Mouse (Mus musculus) forebrain, embryonic 16.5 days (tissue): Measurements from ENCODE around the gene Il21r. TPM values are rescaled to one million over a fixed set of nuclear protein-coding genes. Genes with fewer than 3 reads are reported as not detected.

Experiments
- ATAC-seq: fragments of 200-750 bp; cut with Nextera tagmentation; 2 replicates; pipeline ENCODE4 v1.8.0; 2017; ENCODE audit warnings: mild to moderate bottlenecking, moderate library complexity
- H3K27ac ChIP-seq: fragments of 300-500 bp; sonication (generic); 2 replicates; pipeline ENCODE4 v1.5.1; 2014; ENCODE audit warnings: low read length, control low read depth
- H3K27me3 ChIP-seq: fragments of 300-500 bp; sonication (generic); replicated peaks from 2 replicates; pipeline ENCODE4 v1.6.1; 2014; ENCODE audit warnings: low read length; ENCODE audit not compliant: control insufficient read depth, insufficient read depth
- H3K36me3 ChIP-seq: fragments of 300-500 bp; sonication (generic); 2 replicates; pipeline ENCODE4 v1.6.1; 2014; ENCODE audit not compliant: control insufficient read depth, insufficient read depth
- H3K4me1 ChIP-seq: fragments of 300-500 bp; sonication (generic); replicated peaks from 2 replicates; pipeline ENCODE4 v1.6.1; 2014; ENCODE audit warnings: low read length; ENCODE audit not compliant: control insufficient read depth, insufficient read depth
- H3K4me2 ChIP-seq: fragments of 300-500 bp; sonication (generic); 2 replicates; pipeline ENCODE4 v1.6.1; 2014; ENCODE audit warnings: mild to moderate bottlenecking, low read length, control low read depth
- H3K4me3 ChIP-seq: fragments of 300-500 bp; sonication (generic); replicated peaks from 2 replicates; pipeline ENCODE4 v1.5.1; 2014; ENCODE audit warnings: mild to moderate bottlenecking, low read length, control low read depth
- H3K9ac ChIP-seq: fragments of 300-500 bp; sonication (generic); replicated peaks from 2 replicates; pipeline ENCODE4 v1.6.1; 2014; ENCODE audit warnings: low read depth, low read length, control low read depth
- H3K9me3 ChIP-seq: fragments of 300-500 bp; sonication (generic); 2 replicates; pipeline ENCODE4 v1.6.1; 2016; ENCODE audit warnings: low read length; ENCODE audit not compliant: control insufficient read depth
- WGBS: fragments of 180-500 bp; shearing (Covaris S2); extraction: QIAGEN DNeasy Blood & Tissue Kit; methylation state at CpG from one replicate; pipeline ENCODE4 v1.1.7; 2014; 5-methylcytosine and 5-hydroxymethylcytosine counted together
- polyA plus RNA-seq: library from polyadenylated mRNA; unstranded; fragments of >200 nt; fragmentation: Nextera tagmentation; extraction: Ambion mirVana; gene quantifications from 2 replicates; pipeline ENCODE4 v1.2.1, GENCODE M21; 2015

Il21r gene
- polyA plus RNA-seq, 1 experiment from 2014 or later: 0.37 TPM

DNA sequence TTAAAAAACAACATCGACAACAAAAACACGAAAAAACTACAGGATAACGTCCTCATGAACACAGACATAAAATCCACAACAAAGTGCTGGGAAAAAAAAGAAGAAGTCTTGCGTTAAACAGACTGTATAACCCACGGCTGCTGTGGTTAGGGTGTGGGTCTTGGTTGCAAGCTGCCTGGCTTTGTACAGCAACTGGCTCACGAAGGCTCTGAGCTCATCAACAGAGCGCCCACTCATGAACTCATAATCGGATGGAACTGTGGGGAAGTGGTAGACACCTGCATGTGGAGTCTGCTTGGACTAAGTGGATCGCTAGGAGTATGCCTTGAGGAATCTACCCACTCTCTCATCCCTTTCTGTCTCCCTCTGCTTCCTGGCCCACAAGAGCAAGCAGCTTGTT, 6.1 kb upstream of the Il21r start:
- H3K9ac ChIP-seq: no peak overlapping the region
- H3K27me3 ChIP-seq: no peaks in the 10 kb centered on the region
- 88% methylated on average over 9 of the region's 9 CpGs for WGBS
- no peak overlapping the region for H3K27ac ChIP-seq
- H3K4me1 ChIP-seq: no peaks in the 10 kb centered on the region
- H3K9me3 ChIP-seq: no peaks in the 10 kb centered on the region
- H3K36me3 ChIP-seq: no peaks in the 10 kb centered on the region
- ATAC-seq: no peak
- no peak overlapping the region for H3K4me3 ChIP-seq
- no peak overlapping the region for H3K4me2 ChIP-seq

GRCm38 (mm10) chr7:125597516-125598347, 5.5 kb upstream of the Il21r start:
- H3K4me2 ChIP-seq: no peak overlapping the region

DNA sequence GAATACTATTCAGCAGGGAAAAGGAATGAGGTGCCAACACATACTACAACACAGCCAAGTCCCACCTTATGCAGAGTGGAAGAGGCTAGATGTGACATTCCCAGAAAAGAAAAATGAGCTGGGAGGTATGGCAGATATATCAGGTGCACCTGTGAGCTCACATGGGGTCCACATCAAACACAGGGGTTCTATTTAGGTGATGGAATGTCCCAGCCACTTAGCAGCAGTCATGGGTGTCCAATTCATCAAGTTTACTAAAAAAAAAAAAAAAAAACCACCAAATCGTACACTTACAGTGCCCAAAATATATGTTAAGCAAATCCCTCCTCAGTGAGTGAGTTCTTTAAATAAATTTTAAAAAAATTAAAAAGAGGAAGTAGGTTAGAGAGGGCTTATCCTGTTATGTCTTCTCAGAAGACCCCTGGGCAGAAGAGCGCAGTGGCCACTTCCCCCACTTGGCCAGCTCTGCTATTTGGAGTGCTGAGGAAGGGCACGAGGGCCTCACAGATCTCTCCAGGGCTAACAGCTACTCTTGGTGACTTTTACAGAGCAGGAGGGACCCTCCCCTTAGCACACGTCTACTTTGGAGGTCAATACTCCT, 3.8 kb upstream of the Il21r start:
- Histone ChIP-seq H3K27ac (no peak overlapping the region), H3K4me1 (no peaks in the 10 kb centered on the region), H3K4me3 (no peak overlapping the region), H3K4me2 (no peak overlapping the region), H3K27me3 (no peaks in the 10 kb centered on the region), H3K9me3 (no peaks in the 10 kb centered on the region), H3K9ac (no peak overlapping the region), H3K36me3 (no peaks in the 10 kb centered on the region)
- ATAC-seq: no peak
- 81% methylated on average over 4 of the region's 4 CpGs for WGBS

More at GRCm38 (mm10) chr7:125597516-125598347, 5.5 kb upstream of the Il21r start:
- Histone ChIP-seq H3K4me3 (no peak overlapping the region), H3K9me3 (no peaks in the 10 kb centered on the region), H3K9ac (no peak overlapping the region), H3K27ac (no peak overlapping the region), H3K36me3 (no peaks in the 10 kb centered on the region), H3K4me1 (no peaks in the 10 kb centered on the region), H3K27me3 (no peaks in the 10 kb centered on the region)
- no peak for ATAC-seq
- 81% methylated on average over 11 of the region's 11 CpGs for WGBS

- 76% methylated on average over 10 of the region's 10 CpGs for WGBS
- Histone ChIP-seq H3K9me3 (no peaks in the 10 kb centered on the region), H3K36me3 (no peaks in the 10 kb centered on the region), H3K27me3 (no peaks in the 10 kb centered on the region), H3K9ac (no peak overlapping the region), H3K4me3 (no peak overlapping the region), H3K27ac (no peak overlapping the region), H3K4me1 (no peaks in the 10 kb centered on the region), H3K4me2 (no peak overlapping the region)
- ATAC-seq: no peak
These were observed 3.1 kb upstream of the Il21r start for GRCm38 (mm10) chr7:125600136-125600535.

DNA sequence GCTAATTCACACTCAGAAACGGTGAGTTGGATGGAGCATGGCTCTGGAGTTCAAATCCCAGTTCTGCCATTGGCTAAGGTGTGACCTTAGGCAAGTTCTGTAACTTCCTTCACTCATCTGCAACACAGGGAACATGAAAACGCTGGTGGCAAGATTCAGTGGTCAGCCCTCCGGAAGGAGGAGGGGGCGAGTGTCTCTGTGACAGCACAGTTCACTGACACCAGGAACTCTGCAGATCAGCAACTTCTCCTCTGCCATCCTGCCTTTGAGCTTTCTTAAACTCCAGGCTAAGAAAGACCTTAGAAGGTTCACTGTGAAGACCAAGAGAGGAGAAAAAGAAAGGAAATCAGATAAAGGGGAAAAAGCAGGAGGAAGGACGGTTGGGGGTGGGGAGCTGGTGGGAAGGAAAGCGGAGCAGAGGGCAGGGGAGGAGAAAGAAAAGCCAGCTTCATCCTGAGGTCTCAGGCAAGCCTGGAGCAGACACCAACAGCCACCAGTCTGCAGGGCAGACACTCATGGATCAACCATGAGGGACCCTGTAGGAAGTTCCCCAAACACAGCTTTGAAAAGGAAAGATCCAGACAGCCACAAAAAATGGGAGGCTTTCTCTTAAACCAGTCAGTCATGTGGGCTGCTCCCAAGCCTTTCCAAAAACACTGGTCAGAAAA, 2.5 kb upstream of the Il21r start:
- Histone ChIP-seq H3K9ac (no peak overlapping the region), H3K4me3 (no peak overlapping the region), H3K4me2 (no peak overlapping the region), H3K9me3 (no peaks in the 10 kb centered on the region), H3K27me3 (no peaks in the 10 kb centered on the region), H3K4me1 (no peaks in the 10 kb centered on the region), H3K36me3 (no peaks in the 10 kb centered on the region), H3K27ac (no peak overlapping the region)
- 52% methylated on average over 6 of the region's 6 CpGs for WGBS
- ATAC-seq: no peak

DNA sequence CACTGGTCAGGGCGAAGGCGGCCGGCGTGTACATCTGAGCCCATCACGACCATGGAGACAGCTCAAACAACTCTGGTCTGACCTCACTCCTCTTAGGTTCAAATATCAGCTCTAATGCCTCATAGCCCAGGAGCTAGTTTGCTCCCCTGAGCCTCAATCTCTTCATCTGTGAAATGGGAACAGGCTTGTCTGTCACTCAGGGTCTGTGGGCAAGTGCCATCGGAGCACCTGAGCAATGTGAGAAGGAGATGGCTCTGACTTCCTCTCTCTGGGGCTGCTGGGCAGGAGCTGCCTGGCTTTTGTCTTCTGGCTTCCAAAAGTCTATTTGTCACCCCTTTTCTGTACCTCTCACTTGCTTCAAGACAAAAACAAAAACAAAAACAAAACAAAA, 2.0 kb upstream of the Il21r start:
- WGBS: 85% methylated on average over 6 of the region's 6 CpGs
- H3K4me2 ChIP-seq: no peak overlapping the region
- no peak overlapping the region for H3K9ac ChIP-seq
- ATAC-seq: no peak
- no peaks in the 10 kb centered on the region for H3K4me1 ChIP-seq
- H3K36me3 ChIP-seq: no peaks in the 10 kb centered on the region
- H3K4me3 ChIP-seq: no peak overlapping the region
- no peaks in the 10 kb centered on the region for H3K27me3 ChIP-seq
- no peaks in the 10 kb centered on the region for H3K9me3 ChIP-seq
- H3K27ac ChIP-seq: no peak overlapping the region

DNA sequence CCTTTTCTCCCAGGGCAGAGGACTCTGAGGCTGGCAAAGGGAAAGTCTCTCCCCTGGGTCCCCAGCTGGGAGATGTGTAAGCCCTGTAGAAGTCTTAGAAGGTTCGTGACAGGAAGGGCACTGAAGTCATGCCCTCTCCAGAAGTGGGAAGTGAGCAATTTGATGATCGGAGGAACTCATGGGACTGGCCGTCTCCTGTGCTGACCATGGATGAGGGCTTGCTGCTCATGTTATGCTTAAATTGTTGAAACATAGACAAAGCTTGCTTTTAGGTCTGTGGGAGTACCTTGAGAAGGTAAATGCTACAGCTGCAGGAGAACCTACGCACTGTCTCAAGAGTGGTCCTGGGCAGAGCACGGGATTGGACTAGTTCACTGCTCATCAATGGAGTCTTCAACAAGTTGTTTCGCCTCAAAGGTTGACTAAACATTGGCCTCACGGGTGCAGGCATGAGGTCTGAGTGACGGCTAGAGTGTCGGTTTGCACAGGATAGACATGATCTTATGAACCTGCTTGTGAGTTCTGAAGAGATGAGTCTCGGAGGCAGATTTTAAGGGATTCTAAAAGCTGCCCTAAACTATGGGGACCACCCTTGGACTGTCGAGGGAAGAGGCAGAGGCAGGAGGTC, 1.3 kb upstream of the Il21r start:
- no peak overlapping the region for H3K4me2 ChIP-seq
- WGBS: 79% methylated on average over 11 of the region's 11 CpGs
- no peaks in the 10 kb centered on the region for H3K36me3 ChIP-seq
- H3K4me1 ChIP-seq: no peaks in the 10 kb centered on the region
- no peak for ATAC-seq
- H3K27ac ChIP-seq: no peak overlapping the region
- no peak overlapping the region for H3K9ac ChIP-seq
- no peaks in the 10 kb centered on the region for H3K9me3 ChIP-seq
- no peak overlapping the region for H3K4me3 ChIP-seq
- H3K27me3 ChIP-seq: no peaks in the 10 kb centered on the region

GRCm38 (mm10) chr7:125604362-125605319, 1.4 kb downstream of the Il21r start:
- Histone ChIP-seq H3K9ac (no peak overlapping the region), H3K36me3 (no peaks in the 10 kb centered on the region), H3K9me3 (no peaks in the 10 kb centered on the region), H3K27me3 (no peaks in the 10 kb centered on the region), H3K4me2 (no peak overlapping the region), H3K27ac (no peak overlapping the region), H3K4me3 (no peak overlapping the region), H3K4me1 (no peaks in the 10 kb centered on the region)
- WGBS: 86% methylated on average over 12 of the region's 12 CpGs
- ATAC-seq: no peak
